Mouse (Mus musculus) right cerebral cortex, postnatal 14 days (tissue): Measurements from ENCODE around the gene Eif4e1b.

ENCODE experiments used
- DNase-seq: peaks from one replicate; pipeline ENCODE4 v3.0.0; 2022

Gene Eif4e1b

DNA sequence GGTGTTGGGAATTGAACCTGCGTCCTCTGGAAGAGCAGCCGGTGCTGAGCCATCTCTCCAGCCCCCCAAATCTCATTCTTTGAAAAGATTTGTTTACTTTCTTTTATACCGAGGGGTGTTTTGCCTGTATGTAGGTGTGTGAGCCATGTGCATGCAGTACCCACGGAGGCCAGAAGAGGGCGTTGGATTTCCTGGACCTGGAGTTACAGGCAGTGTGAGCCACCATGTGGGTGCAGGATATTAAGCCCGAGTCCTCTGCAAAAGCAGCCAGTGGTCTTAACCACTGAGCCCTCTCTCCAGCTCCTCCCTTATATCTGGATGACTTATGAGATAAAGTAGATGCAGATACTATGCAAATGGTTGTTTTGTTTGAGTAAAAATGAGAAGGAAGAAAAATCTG is 19.2 kb downstream of the Eif4e1b start:
- no peak for DNase-seq

DNA sequence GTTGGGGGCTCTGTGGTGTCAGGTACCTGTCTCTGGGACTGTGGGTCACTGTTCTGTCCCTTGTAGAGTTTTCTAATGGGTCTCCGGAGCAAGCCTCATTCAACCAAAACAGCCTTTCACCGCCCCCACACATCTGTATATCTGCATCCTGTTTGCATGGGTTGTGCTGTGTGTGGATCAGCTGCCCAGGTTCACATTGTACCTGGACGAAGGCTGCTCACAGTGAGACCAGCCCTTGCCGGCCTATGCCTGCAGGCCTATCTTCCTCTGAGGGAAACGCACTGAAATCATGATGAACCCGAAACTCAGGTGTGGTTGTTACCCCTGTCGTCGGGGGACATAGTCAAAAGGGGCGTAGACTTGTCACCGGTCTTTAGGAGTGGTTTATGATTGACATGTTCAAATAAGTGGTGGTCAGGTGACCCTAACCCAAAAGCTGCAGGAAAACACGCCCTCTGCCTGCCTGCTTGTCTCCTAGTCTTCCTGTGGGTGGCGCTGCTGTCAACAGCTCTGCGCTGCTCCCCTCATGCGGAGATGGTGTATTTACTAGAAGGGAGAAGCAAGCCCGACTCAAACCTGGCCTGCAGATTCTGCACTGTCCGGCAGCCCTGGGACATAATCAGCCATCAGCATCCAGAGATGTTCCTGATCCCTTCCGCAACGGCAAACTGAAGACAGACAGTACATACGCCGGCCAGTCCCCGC is 21.5 kb downstream of the Eif4e1b start:
- DNase-seq: peak; percentile 62

DNA sequence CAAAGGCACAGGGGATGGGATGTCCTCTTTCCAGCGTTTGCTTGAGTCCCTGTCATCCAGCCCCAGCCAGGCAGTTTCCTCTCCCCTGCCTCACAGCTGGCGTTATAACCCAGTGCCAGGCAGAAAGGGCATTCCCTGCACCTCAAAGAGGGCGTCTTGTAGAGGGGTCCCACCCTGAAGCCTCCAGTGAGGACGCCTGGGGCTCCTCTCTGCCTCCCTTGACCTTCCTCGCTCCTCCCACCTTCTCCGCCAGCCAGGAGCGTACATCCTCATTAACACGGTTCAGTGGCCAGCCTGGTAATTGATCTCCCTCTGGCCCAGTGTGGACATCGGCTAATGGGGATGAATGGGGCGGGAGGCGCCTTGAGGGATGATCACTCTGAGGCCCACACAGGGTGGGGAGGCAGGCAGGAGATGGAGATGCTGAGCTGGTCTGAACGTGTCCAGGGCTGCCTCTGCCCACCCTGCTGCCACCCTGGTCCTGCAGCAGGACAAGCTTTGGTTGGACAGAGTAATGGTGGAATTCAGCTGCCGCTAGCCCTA is 22.7 kb downstream of the Eif4e1b start:
- no peak for DNase-seq

DNA sequence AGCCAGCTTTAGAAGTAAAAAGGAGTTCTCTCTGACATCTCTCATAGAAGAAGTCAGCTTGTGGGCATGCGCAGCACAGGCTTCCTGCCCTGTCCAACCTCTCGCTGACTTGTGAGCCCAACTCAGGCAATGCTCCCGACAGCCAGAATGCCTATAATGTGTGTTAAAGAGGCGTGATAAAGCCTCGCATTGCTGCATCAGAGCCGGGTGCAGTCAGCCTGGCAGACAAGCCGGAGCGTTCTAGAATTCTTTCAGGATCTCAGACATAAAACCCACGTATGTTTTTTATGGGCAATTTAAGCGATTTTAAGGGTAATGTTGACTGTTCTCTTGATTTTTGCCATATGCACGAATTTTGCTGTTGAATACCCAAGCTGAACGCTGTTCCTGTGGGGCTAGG is 24.3 kb downstream of the Eif4e1b start:
- DNase-seq: no peak

DNA sequence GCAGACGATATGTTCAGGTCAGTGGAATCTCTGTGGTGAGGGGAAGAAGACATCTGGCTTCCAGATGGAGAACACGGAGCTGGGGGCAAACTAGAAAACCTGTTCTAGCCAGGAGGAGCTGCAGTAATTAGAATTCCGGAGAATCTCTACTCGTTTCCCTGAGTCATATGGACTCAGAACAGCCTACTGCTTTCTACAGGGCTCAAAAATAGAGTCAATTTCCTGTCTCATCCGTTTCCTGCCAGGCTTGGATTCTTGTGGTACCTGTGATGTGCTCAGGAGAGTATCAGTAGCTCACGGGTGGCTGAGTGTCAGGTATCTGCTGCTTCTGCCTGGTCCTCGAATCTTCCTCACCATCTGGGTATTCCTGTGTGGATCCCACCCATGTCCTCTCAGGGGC is 27.7 kb downstream of the Eif4e1b start:
- no peak for DNase-seq

DNA sequence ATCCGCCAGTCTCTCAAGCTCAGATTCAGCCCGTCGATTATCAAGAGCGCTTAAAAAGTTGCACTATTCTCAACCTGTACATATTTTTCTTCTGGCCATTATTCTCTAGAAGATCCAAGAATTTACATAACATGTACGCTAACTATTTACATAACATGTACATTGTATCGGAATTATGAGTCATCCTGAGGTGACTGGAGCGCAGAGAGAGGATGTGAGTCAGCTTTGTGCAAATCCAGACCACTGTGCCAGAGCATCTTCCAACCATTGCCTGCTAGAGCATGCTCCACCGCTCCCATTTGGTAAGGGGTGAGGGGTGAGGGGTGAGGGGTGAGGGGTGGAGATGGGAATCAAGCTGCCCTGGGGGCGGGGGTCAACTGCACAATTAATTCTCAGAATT is 29.6 kb downstream of the Eif4e1b start:
- DNase-seq: no peak

DNA sequence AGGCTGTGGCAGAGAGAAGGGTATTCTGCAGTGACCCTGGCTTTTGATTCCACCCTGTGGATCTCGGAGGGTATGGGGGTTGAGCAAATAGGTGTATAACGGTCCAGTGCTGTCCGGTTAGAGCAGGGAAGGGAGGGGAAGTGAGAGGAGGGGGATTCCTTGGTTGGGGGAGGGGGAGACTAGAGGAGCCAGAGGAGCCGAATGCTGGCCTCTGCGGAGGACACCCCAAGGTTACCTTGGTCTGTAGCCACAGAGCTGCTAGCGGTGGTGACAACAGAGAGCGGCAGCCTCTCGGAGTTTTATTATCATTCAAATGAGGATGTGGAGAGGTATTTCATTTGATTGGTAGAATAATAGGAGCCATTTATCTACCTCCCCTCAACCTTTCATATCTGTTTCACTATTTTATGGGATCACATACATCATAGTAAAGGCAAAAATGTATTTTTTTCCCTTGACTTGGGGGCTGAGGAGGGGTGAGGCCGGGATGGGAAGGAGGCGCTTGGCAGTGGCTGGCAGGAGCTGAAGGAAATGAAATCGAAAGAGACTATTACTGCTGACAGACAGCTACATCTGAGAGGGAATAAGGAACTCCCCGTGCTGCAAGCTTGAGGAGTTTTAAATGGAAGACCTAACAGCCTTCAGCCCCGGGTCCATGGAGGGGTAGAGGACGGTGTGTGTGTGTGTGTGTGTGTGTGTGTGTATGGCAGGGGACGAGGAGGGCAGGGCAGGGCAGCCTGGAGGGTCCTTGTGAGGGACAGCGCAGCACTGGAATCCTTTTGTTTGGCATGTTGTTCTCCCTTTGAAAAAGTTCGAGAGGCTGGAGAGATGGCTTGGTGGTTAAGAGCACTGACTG is 34.8 kb downstream of the Eif4e1b start:
- no peak for DNase-seq

DNA sequence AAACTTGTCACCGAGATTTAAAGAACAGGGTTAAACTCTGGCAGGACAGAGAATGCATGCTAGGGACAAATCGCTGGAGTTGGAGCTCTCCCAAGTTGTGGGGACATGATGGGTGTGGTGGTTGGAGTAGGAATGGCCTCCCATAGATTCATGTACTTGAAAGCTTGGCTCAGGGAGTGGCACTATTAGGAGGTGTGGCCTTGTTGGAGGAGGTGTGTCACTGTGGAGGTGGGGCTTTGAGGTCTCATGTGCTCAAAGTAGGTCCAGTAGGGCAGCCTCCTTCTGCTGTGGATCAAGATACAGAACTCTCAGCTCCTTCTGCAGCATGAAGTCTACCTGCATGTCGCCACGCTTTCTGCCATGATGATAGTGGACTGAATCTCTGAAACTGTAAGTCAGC is 37.3 kb downstream of the Eif4e1b start:
- DNase-seq: no peak

DNA sequence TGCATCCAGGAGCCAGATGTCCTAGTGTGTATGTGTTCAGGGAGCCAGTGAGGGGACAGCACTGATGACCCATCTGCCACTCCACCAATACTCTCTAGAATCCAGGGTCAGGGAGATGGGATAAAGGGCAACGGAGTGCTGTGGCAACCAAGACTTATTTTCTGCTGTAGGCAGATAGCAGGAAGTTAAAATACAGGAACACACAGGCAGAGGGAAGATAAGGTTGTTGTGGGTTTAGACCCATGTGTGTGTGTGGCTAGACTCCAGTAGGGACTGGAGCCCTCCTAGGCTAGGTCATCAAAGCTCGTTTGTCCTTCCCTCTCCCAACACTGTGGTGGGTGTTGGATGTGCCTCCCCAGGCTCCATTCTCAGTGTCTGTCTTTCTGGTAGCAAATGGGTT is 38.1 kb downstream of the Eif4e1b start:
- no peak for DNase-seq

DNA sequence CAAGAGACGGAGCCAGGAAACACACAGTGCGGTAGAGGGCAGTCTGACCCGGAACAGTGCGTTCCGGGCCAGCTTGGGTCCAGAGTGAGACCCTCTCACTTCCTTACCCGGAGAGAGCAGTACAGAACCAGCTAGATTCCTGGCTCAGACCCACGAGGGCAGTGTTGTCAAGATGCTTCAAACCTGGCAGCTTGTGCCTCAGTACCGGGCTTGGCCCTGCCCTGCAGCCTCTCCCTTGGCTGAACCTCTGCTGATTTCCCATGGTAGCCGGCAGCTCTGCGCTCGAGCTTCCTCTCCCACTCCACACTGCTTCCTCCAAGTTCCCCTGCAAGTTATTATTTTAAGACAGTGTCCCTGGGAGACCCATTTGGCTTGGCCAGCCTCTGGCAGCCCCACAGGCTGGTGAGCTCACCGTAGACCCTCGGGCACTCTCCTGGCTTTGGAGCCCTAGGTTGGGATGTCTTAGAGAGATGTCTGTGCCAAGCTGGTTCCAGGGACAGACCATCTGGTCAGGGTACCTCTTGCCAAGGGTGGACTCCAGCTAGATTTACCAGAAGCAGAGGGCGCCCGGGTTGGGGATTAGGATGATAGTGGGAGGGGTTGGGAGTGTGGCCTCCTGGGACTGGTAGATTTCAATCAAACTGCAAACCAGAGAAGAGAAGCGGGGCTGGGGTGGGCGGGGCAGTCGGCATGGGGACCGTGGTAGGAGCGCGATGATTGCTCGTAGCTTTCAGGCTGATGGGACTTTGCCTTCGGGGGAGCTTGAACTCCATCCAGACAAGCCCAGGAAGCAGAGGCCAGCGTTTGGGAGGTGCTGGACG is 40.5 kb downstream of the Eif4e1b start:
- DNase-seq: no peak

DNA sequence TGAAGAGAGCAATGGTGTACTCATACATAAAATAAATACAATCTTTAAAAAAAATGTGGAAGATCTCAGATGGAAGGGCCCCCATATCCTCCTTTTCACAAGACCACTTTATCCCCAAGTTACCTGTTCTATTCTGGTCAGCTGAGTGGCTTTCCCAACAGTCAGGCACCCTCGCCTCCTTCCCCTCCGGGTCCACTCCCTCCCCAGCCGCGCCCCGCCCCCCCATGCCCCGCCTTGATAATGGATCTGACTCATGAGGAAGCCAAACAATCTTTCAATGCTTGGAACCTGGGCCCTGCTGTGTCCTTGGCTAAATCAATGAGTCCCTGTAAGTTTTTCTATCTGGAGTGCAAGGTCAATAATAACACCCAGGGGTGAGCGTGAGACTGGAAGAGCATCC is 44.2 kb downstream of the Eif4e1b start:
- no peak for DNase-seq

DNA sequence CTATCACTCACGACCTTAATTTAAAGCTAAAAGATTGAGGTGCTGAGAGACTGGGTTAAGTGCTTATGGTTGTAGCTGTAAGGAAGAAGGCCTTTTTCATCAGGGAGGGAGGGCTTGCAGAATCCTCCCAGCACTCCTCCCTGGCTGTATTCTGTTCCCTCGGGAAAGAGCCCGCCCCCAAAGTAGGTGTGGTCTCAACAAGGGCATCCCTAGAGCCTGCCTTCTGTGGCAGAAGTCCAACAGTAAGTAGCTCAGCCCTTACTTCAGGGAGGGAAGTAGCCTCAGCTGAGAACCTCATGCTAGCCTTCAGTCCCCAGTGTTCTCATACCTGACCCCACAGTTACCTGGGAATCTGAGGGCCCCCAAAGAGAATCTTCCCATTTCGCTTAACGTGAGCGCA is 44.7 kb downstream of the Eif4e1b start:
- DNase-seq: no peak

DNA sequence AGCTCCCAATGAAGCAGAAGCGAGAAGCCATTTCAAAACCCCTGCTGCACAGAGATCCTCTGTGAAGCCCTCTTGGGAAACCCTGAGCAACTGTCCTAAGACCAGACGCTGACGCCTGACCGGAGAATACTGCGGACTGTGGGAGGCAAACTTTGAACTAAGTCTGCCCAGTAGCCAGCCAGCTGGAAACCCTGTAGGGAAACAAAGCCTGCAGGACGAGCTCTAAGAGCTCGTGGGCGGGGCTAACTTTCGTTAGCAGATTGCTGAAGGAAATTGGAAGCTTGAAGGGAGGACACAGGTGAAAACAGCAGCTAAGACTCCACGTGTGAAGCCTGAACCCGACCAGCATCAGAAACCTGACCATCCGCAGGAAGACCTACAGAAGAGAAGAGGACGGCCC is 45.7 kb downstream of the Eif4e1b start:
- no peak for DNase-seq

DNA sequence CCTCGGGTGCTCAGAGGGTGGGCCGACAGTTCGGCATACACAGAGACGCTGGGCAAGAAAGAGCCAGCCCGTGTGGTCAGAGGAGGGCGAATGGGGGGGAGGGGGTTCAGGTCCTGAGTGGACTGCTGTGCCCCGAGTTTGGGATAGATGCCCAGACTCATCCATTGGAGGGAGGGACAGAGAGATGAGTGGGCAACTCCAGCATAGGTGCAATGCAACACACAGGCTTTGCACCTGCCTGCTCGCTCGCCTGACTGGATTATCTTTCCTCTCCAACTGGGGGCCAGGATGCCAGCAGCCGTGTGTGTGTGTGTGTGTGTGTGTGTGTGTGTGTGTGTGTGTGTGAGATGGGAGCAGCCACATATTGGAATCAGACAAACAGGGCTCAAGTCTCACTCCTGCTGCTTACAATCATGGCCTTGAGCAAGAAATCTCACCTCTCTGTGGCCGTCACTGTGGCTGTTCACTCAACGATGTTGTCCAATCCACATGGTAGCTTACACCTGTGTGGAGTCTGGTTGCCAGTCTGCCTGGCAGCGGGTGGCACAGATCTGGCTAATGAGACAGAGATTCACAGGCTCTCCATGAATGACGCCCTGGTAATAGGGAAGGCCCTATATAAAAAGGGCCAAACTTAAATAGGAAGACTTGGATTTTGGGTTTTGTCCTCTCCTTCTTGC is 52.7 kb downstream of the Eif4e1b start:
- DNase-seq: no peak

DNA sequence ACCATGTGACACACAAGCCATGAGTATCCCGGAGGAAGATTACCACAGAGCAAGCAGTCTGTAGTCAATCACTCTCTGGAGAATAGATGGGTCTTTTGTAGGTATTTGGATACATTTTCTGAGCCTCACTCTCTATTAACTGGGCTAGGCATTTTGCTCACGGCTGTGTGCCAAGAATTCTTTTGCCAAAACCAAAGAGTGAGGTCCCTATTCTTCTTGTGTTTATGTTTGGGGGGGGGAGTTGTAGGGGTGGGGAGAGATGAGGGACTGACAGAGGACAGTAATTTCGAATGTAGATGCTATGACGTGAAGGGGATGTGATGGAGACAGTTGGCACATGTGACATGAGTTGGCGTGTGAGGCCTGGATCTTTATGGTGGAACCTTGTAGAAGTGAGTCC is 53.3 kb downstream of the Eif4e1b start:
- no peak for DNase-seq

DNA sequence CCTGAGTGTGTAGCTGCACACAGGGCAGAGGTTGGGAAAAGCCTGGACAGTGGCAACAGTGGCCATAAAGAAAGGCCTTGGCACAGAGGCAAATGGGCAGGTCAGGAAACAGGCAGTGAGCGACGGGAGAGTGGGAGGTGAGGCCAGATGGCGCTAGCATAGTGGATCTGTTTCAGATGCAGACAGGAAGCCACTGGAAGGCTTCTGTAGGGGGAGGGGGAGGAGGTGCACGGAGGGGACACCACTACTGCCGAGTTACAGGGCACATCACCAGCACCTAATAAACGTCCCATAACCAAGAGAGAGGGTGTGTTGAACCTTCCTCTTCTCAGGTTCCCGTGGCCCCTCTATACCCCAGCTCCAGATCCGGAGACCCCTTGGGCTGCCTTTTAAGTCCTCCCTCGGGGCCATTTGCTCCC is 53.7 kb downstream of the Eif4e1b start:
- peak; percentile 25 for DNase-seq
